Mouse (Mus musculus) cerebellum, adult 2 months (tissue): Measurements from ENCODE around the gene 1700061G19Rik.

Experiments used
- CTCF ChIP-seq: fragments of 200-500 bp; IDR thresholded peaks from 2 replicates; pipeline ENCODE4 v1.5.1; 2011; ENCODE audit warnings: low read depth, mild to moderate bottlenecking, control low read depth, low read length, moderate library complexity, borderline replicate concordance; ENCODE audit not compliant: insufficient read depth
- POLR2A ChIP-seq: fragments of 200-500 bp; IDR thresholded peaks from 2 replicates; pipeline ENCODE4 v1.6.1; 2011; ENCODE audit warnings: low read length, control low read depth, borderline replicate concordance; ENCODE audit not compliant: insufficient read depth

GRCm38 (mm10) chr17:56869481-56869977 lies 5.7 kb upstream of the 1700061G19Rik start:
- no peak for TF ChIP-seq POLR2A
- TF ChIP-seq CTCF: no peak
